Mouse (Mus musculus): ENCODE measurements around the gene Clec16a. TPM values are rescaled to one million over a fixed set of nuclear protein-coding genes. Genes with fewer than 3 reads are reported as not detected.

Gene Clec16a
- polyA plus RNA-seq, 1 experiment = 6.3 TPM

GRCm38 (mm10) chr16:10774726-10775125 lies 229.6 kb downstream of the Clec16a start:
- H3K4me1 ChIP-seq (ENCODE audit: control insufficient read depth, insufficient read depth, low read length) = peaks cover 9% of the 10 kb centered on the region
- H3K4me3 ChIP-seq (replicated peaks; ENCODE audit: control insufficient read depth, low read depth, low read length) = no peak overlapping the region
- WGBS = 21% methylated on average over 4 of the region's 4 CpGs
- peak overlapping the region; percentile 25; the same call in 1 of the 2 replicates for H3K27ac ChIP-seq (ENCODE audit: control insufficient read depth, insufficient read depth, low read depth, low read length, poor library complexity)
- TF ChIP-seq CTCF (IDR thresholded peaks at IDR 0.05; ENCODE audit: control insufficient read depth, insufficient read depth, low read length) (no peak), POLR2A (IDR thresholded peaks at IDR 0.05; ENCODE audit: borderline replicate concordance, control insufficient read depth, low read depth, low read length) (no peak)

- TF ChIP-seq CTCF (IDR thresholded peaks at IDR 0.05; ENCODE audit: control insufficient read depth, insufficient read depth, low read length) (no peak), POLR2A (IDR thresholded peaks at IDR 0.05; ENCODE audit: borderline replicate concordance, control insufficient read depth, low read depth, low read length) (no peak)
- WGBS = 72% methylated on average over 7 of the region's 7 CpGs
- H3K4me3 ChIP-seq (replicated peaks; ENCODE audit: control insufficient read depth, low read depth, low read length) = no peak overlapping the region
These were observed 231.2 kb downstream of the Clec16a start for GRCm38 (mm10) chr16:10776322-10776721.

GRCm38 (mm10) chr16:10777579-10778160 lies 232.5 kb downstream of the Clec16a start:
- no peak overlapping the region for H3K27ac ChIP-seq (ENCODE audit: control insufficient read depth, insufficient read depth, low read depth, low read length, poor library complexity)
- 75% methylated on average over 5 of the region's 5 CpGs for WGBS

More at GRCm38 (mm10) chr16:10776322-10776721, 231.2 kb downstream of the Clec16a start:
- Histone ChIP-seq H3K4me1 (ENCODE audit: control insufficient read depth, insufficient read depth, low read length) (peaks cover 4% of the 10 kb centered on the region), H3K27ac (ENCODE audit: control insufficient read depth, insufficient read depth, low read depth, low read length, poor library complexity) (no peak overlapping the region)

GRCm38 (mm10) chr16:10780631-10781120 lies 235.5 kb downstream of the Clec16a start:
- no peak overlapping the region for H3K27ac ChIP-seq (ENCODE audit: control insufficient read depth, insufficient read depth, low read depth, low read length, poor library complexity)
- peaks cover 3% of the 10 kb centered on the region for H3K4me1 ChIP-seq (ENCODE audit: control insufficient read depth, insufficient read depth, low read length)
- 74% methylated on average over 5 of the region's 5 CpGs for WGBS
- TF ChIP-seq POLR2A (IDR thresholded peaks at IDR 0.05; ENCODE audit: borderline replicate concordance, control insufficient read depth, low read depth, low read length) (no peak), CTCF (IDR thresholded peaks at IDR 0.05; ENCODE audit: control insufficient read depth, insufficient read depth, low read length) (no peak)
- no peak overlapping the region for H3K4me3 ChIP-seq (replicated peaks; ENCODE audit: control insufficient read depth, low read depth, low read length)

More at GRCm38 (mm10) chr16:10777579-10778160, 232.5 kb downstream of the Clec16a start:
- Histone ChIP-seq H3K4me3 (replicated peaks; ENCODE audit: control insufficient read depth, low read depth, low read length) (no peak overlapping the region), H3K4me1 (ENCODE audit: control insufficient read depth, insufficient read depth, low read length) (peaks cover 2% of the 10 kb centered on the region)
- TF ChIP-seq CTCF (IDR thresholded peaks at IDR 0.05; ENCODE audit: control insufficient read depth, insufficient read depth, low read length) = no peak
- TF ChIP-seq POLR2A (IDR thresholded peaks at IDR 0.05; ENCODE audit: borderline replicate concordance, control insufficient read depth, low read depth, low read length) = no peak

GRCm38 (mm10) chr16:10781862-10782371 lies 236.8 kb downstream of the Clec16a start:
- H3K4me3 ChIP-seq (replicated peaks; ENCODE audit: control insufficient read depth, low read depth, low read length) = no peak overlapping the region
- peaks cover 3% of the 10 kb centered on the region for H3K4me1 ChIP-seq (ENCODE audit: control insufficient read depth, insufficient read depth, low read length)
- TF ChIP-seq POLR2A (IDR thresholded peaks at IDR 0.05; ENCODE audit: borderline replicate concordance, control insufficient read depth, low read depth, low read length) (no peak), CTCF (IDR thresholded peaks at IDR 0.05; ENCODE audit: control insufficient read depth, insufficient read depth, low read length) (no peak)
- no peak overlapping the region for H3K27ac ChIP-seq (ENCODE audit: control insufficient read depth, insufficient read depth, low read depth, low read length, poor library complexity)
- 61% methylated on average over 9 of the region's 9 CpGs for WGBS

- TF ChIP-seq CTCF (IDR thresholded peaks at IDR 0.05; ENCODE audit: control insufficient read depth, insufficient read depth, low read length) = no peak
- TF ChIP-seq POLR2A (IDR thresholded peaks at IDR 0.05; ENCODE audit: borderline replicate concordance, control insufficient read depth, low read depth, low read length) = no peak
- H3K27ac ChIP-seq (ENCODE audit: control insufficient read depth, insufficient read depth, low read depth, low read length, poor library complexity) = peak overlapping the region; percentile 34; the same call in 1 of the 2 replicates
- peaks cover 6% of the 10 kb centered on the region for H3K4me1 ChIP-seq (ENCODE audit: control insufficient read depth, insufficient read depth, low read length)
- no peak overlapping the region for H3K4me3 ChIP-seq (replicated peaks; ENCODE audit: control insufficient read depth, low read depth, low read length)
- WGBS = 32% methylated on average over 6 of the region's 6 CpGs
These were observed 237.4 kb downstream of the Clec16a start for GRCm38 (mm10) chr16:10782377-10783151.

GRCm38 (mm10) chr16:10783152-10783434 lies 238.0 kb downstream of the Clec16a start:
- H3K4me3 ChIP-seq (replicated peaks; ENCODE audit: control insufficient read depth, low read depth, low read length) = no peak overlapping the region
- 0% methylated on average over 1 of the region's 1 CpGs for whole genome bisulfite sequencing
- peak overlapping the region; percentile 34; the same call in 1 of the 2 replicates for H3K27ac ChIP-seq (ENCODE audit: control insufficient read depth, insufficient read depth, low read depth, low read length, poor library complexity)

GRCm38 (mm10) chr16:10783451-10783850 lies 238.3 kb downstream of the Clec16a start:
- Histone ChIP-seq H3K27ac (ENCODE audit: control insufficient read depth, insufficient read depth, low read depth, low read length, poor library complexity) (no peak overlapping the region), H3K4me3 (replicated peaks; ENCODE audit: control insufficient read depth, low read depth, low read length) (no peak overlapping the region), H3K4me1 (ENCODE audit: control insufficient read depth, insufficient read depth, low read length) (peaks cover 6% of the 10 kb centered on the region)
- 49% methylated on average over 8 of the region's 8 CpGs for WGBS
- TF ChIP-seq POLR2A (IDR thresholded peaks at IDR 0.05; ENCODE audit: borderline replicate concordance, control insufficient read depth, low read depth, low read length) (no peak), CTCF (IDR thresholded peaks at IDR 0.05; ENCODE audit: control insufficient read depth, insufficient read depth, low read length) (no peak)

More at GRCm38 (mm10) chr16:10783152-10783434, 238.0 kb downstream of the Clec16a start:
- TF ChIP-seq CTCF (IDR thresholded peaks at IDR 0.05; ENCODE audit: control insufficient read depth, insufficient read depth, low read length) (no peak), POLR2A (IDR thresholded peaks at IDR 0.05; ENCODE audit: borderline replicate concordance, control insufficient read depth, low read depth, low read length) (no peak)
- H3K4me1 ChIP-seq (ENCODE audit: control insufficient read depth, insufficient read depth, low read length) = peaks cover 6% of the 10 kb centered on the region
